Mouse (Mus musculus): ENCODE data around the gene Kctd10. TPM values are rescaled to one million over a fixed set of nuclear protein-coding genes. Genes with fewer than 3 reads are reported as not detected.

The Kctd10 gene
- total RNA-seq, 2 experiments from 2014 or later: 63.5 to 69.7 TPM

DNA sequence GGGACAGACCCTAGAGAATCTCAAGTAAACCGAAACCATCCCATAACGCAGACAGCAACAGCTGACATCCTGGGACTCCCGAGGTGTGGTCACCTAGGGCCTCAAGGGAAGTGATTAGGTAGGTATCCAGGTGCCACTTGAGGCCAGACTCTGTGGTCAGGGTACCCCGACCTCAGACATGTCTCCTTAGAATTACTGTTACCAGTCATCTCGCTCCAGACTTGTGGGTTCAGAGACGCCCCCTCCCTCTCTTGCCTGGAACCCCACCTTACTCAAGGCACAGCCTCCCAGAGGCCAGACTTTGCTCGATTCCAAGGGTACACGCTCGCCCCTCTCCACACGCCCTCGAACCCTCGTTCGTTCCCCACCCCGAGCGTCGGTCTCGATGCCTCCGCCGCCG lies 545 bp downstream of the Kctd10 start:
- no peak for DNase-seq

DNA sequence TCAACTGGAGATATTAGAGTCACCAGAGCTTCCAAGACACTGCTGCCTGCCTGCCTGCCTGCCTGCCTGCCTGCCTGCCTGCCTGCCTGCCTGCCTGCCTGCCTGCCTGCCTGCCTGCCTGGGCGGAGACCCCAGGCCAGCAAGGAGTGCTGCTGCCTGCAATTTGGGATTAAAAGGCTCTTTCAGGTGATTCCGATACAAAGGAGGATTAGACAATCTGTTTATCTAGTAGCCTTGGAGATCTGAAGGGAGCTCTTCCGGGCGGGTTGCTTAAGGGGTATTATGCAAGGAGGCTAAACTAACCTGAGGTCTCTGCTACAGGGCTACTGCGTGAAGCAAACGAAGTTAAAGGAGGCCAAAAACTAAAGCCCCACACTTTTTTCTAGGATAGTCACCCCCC lies 1.4 kb downstream of the Kctd10 start:
- DNase-seq: no peak

DNA sequence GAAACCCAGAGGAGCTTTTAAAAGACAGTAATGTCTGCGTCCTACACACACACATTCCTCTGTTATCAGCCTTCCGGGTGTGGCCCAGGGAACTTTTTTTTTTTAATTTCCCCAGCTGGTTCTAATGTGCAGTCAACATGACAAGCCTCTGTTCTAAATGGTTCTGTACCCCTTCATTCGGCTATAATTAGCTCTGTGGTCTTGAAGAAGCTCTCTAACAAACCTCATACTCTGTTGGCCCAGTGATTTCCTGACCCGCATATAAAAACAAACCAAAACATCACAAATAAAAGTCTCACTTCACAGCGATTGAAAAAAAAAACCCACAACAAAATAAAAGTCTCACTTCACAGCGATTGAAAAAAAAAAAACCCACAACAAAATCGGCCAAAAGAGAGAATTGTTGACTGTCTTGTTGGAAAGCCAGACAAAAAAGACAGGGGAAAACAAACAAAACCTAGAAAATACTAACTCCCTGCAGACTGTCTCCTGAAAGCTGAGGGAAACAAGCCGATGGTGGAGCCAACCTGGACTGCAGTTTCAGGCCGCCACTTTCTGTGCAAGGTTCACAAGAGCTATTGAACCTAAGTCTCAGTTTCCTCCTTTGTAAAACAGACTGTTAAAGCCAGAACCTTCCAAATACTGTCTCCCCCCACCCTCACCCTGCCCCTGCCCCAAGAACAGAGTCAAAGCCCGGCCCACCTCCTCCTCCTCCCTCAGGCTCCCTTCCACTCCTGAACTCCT lies 2.0 kb downstream of the Kctd10 start:
- DNase-seq: no peak

DNA sequence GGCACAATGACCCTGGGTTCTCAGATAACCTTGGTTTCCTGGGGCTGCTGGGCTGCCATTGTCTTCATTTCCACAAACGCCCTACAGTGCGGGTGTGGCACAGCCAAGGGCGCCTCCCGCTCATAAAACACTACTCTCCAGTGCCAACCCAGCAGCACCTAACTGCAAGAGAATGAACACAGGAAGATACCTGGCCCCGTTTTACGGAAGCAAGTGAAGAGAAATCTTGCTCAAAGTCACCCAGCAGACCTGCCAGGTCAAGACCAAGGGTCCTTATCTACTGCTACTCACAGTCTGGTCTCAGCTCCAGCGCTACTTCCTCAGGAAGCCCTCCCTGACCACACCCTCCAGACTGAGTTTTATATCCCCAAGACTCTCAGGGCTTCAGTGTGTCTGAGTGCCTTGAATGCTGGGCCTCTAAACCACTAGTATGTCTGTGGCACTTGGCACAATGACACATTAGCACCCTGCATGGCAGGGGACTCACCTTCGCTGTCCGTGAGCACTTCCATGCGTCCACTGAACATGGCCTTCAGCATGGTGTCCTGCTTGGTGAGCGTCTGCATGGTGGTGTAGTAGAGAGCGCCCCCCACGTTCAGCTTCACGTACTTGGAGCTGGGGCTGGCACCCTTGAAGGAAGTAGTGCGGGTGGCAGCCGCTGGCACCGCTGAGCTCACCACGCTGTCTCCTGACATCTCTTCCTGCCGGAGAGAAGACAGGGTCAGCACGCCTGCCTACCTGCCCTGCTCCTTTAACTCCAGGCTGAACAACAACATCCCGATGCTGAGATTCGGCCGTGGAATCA lies 5.7 kb downstream of the Kctd10 start:
- DNase-seq: no peak

DNA sequence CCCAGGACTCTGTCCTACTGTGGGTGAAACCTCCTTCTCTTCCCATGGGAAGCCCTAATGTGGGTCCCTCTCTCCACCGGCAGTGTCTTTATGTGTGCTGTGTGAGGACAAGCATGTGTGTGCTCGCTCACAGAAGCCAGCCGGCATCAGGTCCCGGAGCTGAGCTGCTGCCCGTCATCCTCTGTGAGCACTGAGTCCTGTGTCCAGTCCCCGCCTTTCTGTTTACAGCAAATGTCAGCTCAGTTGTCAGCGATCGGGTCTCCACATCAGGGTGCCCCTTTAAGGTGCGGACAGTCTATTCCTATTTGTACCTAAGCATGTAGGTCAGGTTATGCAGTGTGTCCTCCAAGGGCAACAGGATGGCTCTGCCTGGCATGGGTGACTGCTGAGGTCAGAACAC lies 6.7 kb downstream of the Kctd10 start:
- no peak for DNase-seq

DNA sequence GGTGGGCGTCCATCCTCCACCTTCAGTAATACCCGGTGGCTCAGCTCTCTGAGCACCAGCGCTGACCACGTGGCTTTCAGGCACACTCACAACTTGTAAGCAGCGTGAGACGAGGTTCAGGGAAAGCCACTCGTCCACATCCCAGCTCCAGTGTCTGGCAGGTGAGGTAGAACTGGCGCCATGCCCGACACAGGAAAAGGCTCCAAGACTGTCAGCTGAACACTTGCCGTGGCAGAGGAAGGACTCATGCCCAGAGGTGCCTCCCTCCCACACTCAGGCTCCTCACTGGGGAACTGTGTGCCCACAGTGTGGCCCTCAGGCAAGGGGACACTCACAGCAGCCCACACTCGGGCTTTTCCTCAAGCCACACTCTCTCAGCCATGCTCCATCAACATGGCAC lies 7.1 kb downstream of the Kctd10 start:
- DNase-seq: no peak

DNA sequence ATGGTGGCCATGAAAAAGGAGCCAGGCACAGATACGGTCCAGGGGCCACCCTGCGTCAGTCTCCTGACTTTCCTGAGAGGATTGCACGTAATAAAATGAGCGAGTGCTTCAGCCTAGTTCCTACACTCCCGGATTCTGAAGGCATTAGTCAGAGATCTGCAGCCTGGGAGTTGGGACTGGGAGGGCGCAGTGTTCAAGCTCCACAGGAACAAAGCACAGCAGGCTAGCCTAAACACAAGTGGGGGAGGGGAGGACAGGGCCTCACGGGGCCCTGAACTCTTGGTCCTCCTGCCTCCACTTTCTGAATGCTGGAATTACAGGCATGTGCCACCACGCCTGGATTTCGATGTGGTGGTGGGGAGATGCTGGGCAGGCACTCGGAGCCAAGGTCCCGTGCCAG lies 7.7 kb downstream of the Kctd10 start:
- no peak for DNase-seq

DNA sequence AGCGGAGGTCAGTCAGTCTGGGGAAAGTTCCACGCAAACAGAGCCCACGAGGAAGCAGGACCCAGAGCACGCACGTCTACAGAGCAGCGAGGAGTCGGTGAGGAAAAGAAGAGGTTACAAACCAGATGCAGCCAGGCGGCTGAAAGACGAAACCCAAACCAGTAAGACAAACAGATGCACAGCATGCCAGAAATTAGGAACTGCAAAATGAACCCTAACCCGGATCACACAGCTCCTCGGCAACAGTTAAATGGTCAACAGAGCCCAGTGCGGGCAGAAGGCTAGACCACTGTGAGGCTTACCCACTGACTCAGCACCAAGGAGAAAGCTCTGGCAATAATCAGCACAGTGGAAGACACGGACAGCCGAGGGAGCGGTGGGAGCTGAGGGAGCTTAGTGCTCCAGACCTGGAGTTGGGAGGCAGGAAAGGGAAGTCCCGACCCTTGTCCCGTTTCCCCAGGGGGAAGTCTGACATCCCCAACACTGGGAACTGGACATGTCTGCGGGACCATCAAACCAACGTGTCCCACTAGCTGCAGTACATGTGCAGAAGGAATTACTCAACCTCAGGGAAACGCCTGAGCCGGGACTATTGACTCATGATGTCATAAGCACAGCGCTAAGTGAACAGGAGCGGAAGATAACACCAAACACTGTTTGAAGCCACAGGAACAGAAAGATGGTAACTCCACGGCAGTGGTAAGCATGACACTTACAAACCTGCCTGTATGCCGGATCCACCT lies 8.4 kb downstream of the Kctd10 start:
- DNase-seq: no peak

DNA sequence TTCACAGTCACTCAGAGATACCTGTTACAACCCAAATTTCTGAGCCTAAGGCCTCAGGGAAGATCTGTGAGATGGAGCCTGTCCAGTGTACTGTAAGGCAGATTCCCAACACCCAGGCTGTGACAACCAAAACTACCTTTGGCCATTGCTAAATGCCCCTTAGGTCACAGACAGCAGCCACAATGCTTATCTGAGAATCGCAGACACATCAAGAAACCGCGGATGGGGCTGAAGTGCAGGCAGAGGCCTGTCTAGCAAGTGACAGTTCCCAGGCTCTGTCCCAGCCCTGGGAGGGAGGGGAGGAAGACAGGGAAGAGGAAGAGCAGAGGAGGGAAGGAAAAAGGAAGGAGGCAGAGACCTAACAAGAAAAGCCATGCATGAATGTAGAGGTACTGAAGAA lies 9.0 kb downstream of the Kctd10 start:
- no peak for DNase-seq

DNA sequence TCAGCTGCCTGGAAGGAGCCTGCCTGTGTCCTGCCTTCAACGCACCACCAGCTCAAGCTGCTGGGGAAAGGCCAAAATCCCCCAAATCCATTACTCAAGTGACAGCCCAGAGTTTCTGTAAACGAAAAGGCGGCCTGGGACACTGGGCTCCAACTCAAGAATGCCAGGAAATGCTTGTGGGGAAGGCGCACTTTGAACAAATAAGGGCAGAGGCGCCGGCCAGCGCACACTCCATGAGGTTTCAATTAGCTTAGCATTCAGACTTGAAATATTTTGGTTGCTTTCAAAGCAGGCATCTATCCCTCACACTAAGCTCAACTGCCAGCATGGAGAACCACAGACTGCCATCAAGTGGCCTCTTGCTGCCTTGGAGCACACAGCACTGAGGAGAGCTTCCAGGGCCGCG lies 9.9 kb downstream of the Kctd10 start:
- DNase-seq: no peak

DNA sequence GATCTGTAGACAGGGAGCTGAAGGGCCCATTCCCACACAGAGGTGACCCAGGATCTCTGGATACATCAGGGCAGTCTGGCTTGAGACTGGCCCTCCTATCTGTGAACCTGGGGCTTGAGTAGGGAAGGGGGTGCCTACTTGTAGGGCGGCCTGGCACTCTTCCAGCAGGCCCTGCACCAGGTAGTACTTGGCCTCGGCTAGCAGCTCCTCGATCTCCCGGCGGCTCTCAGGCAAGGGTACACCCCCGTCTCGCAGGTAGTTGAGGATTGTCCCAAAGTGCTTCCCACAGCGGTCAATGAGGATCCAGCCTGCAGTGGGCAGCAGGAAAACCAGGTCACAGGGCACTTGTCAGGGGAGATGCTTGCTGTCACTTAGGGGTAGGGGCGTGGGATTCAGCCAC lies 10.4 kb downstream of the Kctd10 start:
- DNase-seq: no peak

DNA sequence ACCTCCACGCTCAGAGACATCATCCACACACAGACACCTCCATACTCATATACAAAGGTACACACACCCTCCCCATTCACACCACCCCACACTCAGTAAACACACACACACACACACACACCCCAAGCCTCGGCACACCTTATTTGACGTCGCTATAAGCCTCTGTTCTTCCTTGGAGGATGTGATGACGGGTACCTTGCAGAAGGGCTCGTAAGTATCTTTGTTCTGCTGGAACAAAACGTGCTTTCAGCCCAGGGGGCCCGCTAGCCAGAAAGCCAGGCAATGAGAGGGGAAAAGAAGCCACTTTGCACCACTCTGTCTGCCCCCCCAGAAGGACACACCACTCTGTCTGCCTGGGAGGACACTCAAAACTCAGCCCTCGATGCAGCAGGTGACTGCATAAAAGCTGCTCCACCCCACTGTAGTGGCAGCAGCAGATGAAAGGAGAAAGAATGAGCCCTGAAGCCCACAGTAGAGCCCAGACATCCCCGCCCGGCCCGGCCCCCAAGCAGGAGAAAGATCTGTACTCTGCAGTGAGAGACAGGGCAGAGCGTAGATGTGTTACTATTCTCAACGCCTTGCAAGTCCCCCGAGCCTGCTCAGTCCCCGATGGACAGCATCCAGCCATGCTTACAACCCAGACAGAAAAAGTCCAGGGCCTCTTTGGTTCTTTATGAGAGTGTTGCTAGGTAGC lies 11.4 kb downstream of the Kctd10 start:
- DNase-seq: no peak

DNA sequence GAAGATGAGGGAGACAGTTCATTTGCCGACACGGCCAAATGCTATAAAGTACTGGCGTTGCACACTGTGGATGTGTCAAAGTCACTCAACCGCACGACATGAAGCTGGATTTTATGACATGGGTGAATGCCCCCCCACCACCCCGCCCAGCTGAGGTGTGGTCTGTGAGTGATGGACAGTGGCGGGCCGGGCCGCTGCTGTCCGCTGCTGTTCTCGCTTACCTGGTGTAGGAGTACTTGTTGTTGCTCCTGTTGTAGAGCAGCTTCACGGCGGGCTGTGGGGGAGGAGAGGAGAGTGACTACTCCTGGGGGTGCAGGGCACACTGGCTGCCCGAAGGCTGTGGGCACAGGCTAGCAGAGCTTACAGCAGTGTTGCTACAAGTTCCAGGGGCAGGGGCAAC lies 12.2 kb downstream of the Kctd10 start:
- no peak for DNase-seq

DNA sequence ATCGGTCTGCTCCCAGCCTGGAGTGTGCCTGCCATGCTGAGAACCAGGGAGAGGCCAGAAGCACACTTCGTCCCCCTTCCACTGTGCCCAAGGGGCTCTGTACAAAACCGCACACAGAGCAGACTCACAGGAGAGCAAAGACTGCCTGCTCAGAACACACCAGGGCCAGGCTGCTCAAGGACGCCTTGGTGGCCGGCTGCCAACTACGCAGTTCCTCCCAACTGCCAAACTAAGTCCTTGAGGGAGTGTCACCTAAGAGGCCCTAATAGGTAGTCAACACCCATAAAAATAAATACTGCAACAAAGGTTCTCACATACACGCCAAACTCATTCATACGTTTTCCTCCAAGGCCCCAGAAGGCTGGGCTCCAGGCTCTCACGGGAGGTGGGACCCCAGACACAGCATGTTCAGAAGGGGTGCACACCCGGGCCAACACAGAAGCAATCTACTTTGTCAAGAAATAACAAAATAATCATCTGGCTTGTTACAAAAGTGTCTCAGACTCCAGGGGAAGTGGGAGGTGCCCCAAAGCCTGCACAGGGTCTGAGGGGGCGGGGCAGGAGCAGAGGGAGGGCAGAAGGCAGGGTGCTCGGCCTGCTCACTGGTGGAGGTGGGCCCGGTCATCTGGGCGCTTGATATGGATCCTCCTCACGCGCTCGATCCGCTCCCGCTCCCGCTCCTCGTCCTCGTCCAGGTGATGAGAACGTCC lies 15.1 kb downstream of the Kctd10 start:
- DNase-seq: peak; percentile 78

DNA sequence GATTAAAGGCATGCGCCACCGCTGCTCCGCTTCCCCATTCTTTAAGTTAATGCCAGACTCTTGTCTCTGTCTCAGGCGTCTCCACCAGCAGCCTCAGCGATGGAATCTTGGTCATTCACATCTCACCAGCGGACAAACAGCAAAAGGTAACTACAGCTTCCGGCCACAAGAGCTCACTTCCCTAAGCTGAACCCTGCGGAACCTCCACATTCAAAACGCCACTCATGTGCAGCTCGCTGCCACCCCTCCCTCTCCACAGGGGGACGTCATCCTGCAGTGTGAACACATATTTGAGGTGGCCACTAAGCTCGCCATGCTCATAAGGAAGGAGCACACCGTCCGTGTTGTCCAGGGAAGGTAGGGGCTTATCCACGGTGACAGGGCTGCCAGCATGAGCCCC lies 19.3 kb downstream of the Kctd10 start:
- DNase-seq: no peak

DNA sequence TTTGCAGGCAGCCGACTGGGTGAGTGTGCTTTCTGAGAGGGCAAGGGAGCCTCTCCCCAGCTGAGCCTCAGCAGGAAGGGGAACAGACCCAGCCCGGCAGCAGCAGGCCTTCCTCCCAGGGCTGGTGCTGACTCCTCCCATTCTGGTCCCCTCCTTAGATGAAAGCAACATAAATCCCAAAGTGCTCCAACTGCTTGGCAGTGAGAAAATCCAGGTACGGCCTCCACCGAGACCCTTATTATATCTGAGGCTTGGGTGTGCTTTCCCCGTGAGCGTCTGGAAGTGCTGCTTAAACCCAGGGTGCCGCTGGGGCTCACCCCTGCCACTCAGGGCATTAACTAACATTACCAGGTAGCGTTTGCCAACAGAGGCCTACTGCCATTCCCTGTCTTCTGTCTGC lies 20.7 kb downstream of the Kctd10 start:
- DNase-seq: no peak

DNA sequence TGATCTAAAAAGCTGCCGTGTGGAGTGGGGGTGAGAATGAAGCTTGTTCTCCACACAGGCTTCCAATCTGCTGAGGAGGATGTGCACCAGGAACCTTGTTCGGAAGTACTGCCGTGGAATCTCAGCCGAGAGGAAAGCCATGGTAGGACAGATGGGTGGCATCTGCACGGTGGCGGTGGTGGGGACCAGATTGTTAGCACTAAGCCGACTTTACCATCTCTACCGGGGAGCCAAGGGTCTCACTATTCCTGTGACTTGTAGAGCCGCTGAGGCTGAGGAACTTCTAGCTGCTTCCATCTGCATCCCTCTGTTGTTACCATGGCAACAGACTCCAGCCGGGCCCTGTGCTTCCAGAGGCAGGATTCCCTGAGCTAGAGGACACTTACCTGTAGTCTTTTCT lies 21.5 kb downstream of the Kctd10 start:
- DNase-seq: no peak

DNA sequence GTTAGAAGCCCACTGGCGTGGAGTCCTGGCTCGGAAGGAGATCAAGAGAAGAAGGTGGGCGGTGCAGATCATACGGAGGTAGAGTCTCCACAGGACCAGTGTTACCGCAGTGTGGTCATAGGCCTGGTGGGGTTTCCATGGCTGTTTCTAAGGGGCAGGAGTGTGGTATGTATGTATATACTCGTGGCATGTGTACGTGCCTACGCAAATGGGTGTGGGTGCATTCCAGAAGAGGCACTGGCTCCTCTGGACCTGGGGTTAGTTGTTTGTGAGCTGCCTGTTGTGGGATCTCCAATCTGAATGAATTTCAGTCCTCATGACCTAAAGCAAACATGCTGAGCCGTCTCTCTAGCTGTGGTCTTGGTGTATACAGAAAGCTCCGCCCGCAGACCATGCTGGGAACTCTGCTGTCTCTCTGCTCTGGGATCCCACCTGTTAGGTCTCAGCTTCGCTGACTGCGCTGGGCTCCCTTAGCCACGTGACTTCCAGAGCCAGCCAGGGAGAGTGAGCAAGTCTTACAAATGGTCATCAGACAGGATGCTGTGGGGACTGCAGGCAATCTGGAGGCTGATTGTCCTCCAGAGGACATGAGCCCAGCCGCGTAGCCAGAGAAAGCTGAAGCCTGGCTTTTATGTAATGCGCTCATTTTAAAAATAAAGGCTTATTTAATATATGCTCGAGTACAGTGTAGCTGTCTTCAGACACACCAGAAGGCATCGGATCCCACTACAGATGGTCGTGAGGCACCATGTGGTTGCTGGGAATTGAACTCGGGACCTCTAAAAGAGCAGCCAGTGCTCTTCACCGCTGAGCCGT lies 23.2 kb downstream of the Kctd10 start:
- DNase-seq: no peak

DNA sequence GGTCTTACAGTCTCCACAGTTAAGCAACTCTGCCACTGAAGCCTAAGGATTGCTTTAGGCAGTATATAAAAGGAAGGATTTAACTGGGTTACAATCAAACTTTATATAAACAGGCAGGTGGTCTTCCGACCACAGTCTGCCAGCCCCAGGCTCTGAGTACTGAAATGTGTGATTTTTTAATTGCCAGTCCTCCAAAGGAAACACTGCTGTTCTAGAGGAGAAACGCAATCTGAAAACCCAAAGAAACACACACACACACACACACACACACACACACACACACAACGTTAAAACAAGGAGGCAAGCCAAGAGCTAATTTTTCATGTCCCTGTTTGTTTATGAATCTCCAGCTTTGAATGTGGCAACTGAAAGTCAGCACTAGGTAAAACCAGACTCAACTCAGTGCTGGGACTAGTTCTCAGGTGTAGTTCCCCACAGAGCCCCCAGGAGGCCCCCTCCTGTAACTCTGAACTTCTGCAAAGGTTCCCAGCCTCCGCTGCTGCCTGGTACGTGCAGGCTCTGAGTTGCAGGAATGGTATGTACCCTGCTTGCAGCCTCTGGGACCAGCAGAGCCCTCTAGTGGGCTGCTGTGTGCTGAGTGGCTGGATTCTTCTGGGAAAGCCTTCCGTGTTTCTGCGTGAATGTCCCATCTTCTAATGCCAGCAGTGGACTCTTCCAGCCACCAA lies 23.9 kb downstream of the Kctd10 start:
- peak; percentile 81 for DNase-seq

DNA sequence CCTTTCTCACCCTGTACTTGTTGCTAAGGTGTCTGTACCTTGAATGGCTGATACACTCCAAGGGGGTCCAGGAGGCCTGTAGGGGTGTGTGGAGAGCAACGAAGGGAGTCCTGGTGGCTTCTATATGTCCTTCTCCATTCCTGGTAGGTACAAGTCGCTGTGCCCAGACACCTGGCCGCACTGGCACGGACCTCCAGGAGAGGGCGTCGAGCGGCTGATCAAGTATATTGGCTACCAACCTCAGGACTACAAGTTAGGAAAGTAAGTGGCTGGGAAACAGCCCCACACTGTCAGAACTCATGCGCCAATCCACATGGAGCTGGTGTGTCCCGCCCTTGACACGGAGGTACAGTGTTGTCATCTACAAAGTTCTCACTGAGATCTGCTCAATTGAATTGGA lies 28.8 kb downstream of the Kctd10 start:
- no peak for DNase-seq

Data from adrenal gland, postnatal 10 days (tissue).